Mouse (Mus musculus): Measurements from ENCODE around the gene Mgat4e. TPM values are rescaled to one million over a fixed set of nuclear protein-coding genes. Genes with fewer than 3 reads are reported as not detected.

Gene Mgat4e
- polyA plus RNA-seq, 1 experiment = not detected

- Histone ChIP-seq H3K4me3 (ENCODE audit: insufficient read depth, poor library complexity, severe bottlenecking) (peak within 1 kb of the TSS; percentile 76), H3K27me3 (ENCODE audit: control insufficient read depth, insufficient read depth, insufficient read length) (no peaks in the 10 kb centered on the region), H3K79me3 (ENCODE audit: low read depth) (peaks cover 23% of the 10 kb centered on the region), H3K79me2 (ENCODE audit: control insufficient read depth, insufficient read depth) (peaks cover 48% of the 10 kb centered on the region), H3K36me3 (ENCODE audit: control insufficient read depth, insufficient read depth) (peaks cover 19% of the 10 kb centered on the region), H3ac (ENCODE audit: control insufficient read depth, insufficient read length, low read depth) (peak within 1 kb of the TSS; percentile 95)
- TF ChIP-seq MYOG (IDR thresholded peaks at IDR 0.05; ENCODE audit: control insufficient read depth, extremely low read depth, insufficient read length) (no peak), USF1 (IDR thresholded peaks at IDR 0.05; ENCODE audit: low read depth) (no peak), MAX (IDR thresholded peaks at IDR 0.05) (peak; percentile 45), CTCF (IDR thresholded peaks at IDR 0.05; ENCODE audit: control insufficient read depth, insufficient read depth, insufficient read length) (no peak), FOSL1 (IDR thresholded peaks at IDR 0.05; ENCODE audit: insufficient read depth, low read length, poor library complexity, severe bottlenecking) (no peak)
Measured at GRCm38 (mm10) chr1:134494428-134495215, 54.9 kb downstream of the Mgat4e start, which contains the start of gene Rabif. Gene Rabif, plus strand, starts transcription at chr1:134494648.

DNA sequence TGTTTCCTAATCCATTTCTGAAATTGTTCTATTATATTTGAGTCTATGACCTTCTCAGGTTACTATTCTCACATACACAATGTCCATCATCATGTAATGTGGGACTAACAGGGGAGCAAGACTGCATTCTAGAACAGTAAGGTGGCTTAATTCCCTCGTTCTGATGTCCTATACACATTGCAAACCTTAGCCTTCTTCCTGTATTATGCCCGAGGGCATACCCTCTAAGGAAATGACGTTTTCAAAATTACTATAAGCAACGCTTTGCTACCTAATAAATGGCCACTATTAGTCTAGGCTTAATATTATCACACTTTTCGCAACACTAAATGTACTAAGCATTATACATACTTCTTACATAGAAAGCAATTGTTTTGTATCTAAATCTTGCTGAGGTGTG, 55.5 kb downstream of the Mgat4e start:
- peak overlapping the region; percentile 76 for H3K4me3 ChIP-seq (ENCODE audit: insufficient read depth, poor library complexity, severe bottlenecking)
- TF ChIP-seq CEBPB (IDR thresholded peaks at IDR 0.05; ENCODE audit: low read depth) = no peak
- no peak for TF ChIP-seq CTCF (IDR thresholded peaks at IDR 0.05; ENCODE audit: control insufficient read depth, insufficient read depth, insufficient read length)
- no peak for TF ChIP-seq MAX (IDR thresholded peaks at IDR 0.05)
- TF ChIP-seq USF1 (IDR thresholded peaks at IDR 0.05; ENCODE audit: low read depth) = no peak
- TF ChIP-seq MYOD1 (IDR thresholded peaks at IDR 0.05; ENCODE audit: control insufficient read depth, insufficient read length, low read depth) = no peak
- no peak for TF ChIP-seq FOSL1 (IDR thresholded peaks at IDR 0.05; ENCODE audit: insufficient read depth, low read length, poor library complexity, severe bottlenecking)
- no peak for TF ChIP-seq MYOG (IDR thresholded peaks at IDR 0.05; ENCODE audit: control insufficient read depth, extremely low read depth, insufficient read length)
- peaks cover 23% of the 10 kb centered on the region for H3K79me3 ChIP-seq (ENCODE audit: low read depth)
- no peak overlapping the region for H3ac ChIP-seq (ENCODE audit: control insufficient read depth, insufficient read length, low read depth)
- H3K79me2 ChIP-seq (ENCODE audit: control insufficient read depth, insufficient read depth) = peaks cover 42% of the 10 kb centered on the region
- no peaks in the 10 kb centered on the region for H3K27me3 ChIP-seq (ENCODE audit: control insufficient read depth, insufficient read depth, insufficient read length)
- H3K36me3 ChIP-seq (ENCODE audit: control insufficient read depth, insufficient read depth) = peaks cover 25% of the 10 kb centered on the region

GRCm38 (mm10) chr1:134493496-134493895, 56.0 kb downstream of the Mgat4e start:
- Histone ChIP-seq H3K79me2 (ENCODE audit: control insufficient read depth, insufficient read depth) (peaks cover 37% of the 10 kb centered on the region), H3K36me3 (ENCODE audit: control insufficient read depth, insufficient read depth) (peaks cover 30% of the 10 kb centered on the region), H3K27me3 (ENCODE audit: control insufficient read depth, insufficient read depth, insufficient read length) (no peaks in the 10 kb centered on the region), H3ac (ENCODE audit: control insufficient read depth, insufficient read length, low read depth) (no peak overlapping the region), H3K79me3 (ENCODE audit: low read depth) (peaks cover 23% of the 10 kb centered on the region), H3K4me3 (ENCODE audit: insufficient read depth, poor library complexity, severe bottlenecking) (no peak overlapping the region)
- TF ChIP-seq MYOG (IDR thresholded peaks at IDR 0.05; ENCODE audit: control insufficient read depth, extremely low read depth, insufficient read length) (no peak), MYOD1 (IDR thresholded peaks at IDR 0.05; ENCODE audit: control insufficient read depth, insufficient read length, low read depth) (no peak), FOSL1 (IDR thresholded peaks at IDR 0.05; ENCODE audit: insufficient read depth, low read length, poor library complexity, severe bottlenecking) (no peak), MAX (IDR thresholded peaks at IDR 0.05) (no peak), CTCF (IDR thresholded peaks at IDR 0.05; ENCODE audit: control insufficient read depth, insufficient read depth, insufficient read length) (no peak), USF1 (IDR thresholded peaks at IDR 0.05; ENCODE audit: low read depth) (no peak), CEBPB (IDR thresholded peaks at IDR 0.05; ENCODE audit: low read depth) (no peak)

GRCm38 (mm10) chr1:134492276-134492675, 57.2 kb downstream of the Mgat4e start:
- Histone ChIP-seq H3ac (ENCODE audit: control insufficient read depth, insufficient read length, low read depth) (no peak overlapping the region), H3K27me3 (ENCODE audit: control insufficient read depth, insufficient read depth, insufficient read length) (no peaks in the 10 kb centered on the region), H3K4me3 (ENCODE audit: insufficient read depth, poor library complexity, severe bottlenecking) (no peak overlapping the region), H3K36me3 (ENCODE audit: control insufficient read depth, insufficient read depth) (peaks cover 39% of the 10 kb centered on the region), H3K79me3 (ENCODE audit: low read depth) (peaks cover 18% of the 10 kb centered on the region), H3K79me2 (ENCODE audit: control insufficient read depth, insufficient read depth) (peaks cover 25% of the 10 kb centered on the region)
- TF ChIP-seq MYOD1 (IDR thresholded peaks at IDR 0.05; ENCODE audit: control insufficient read depth, insufficient read length, low read depth) = no peak
- no peak for TF ChIP-seq FOSL1 (IDR thresholded peaks at IDR 0.05; ENCODE audit: insufficient read depth, low read length, poor library complexity, severe bottlenecking)
- TF ChIP-seq CTCF (IDR thresholded peaks at IDR 0.05; ENCODE audit: control insufficient read depth, insufficient read depth, insufficient read length) = no peak
- TF ChIP-seq USF1 (IDR thresholded peaks at IDR 0.05; ENCODE audit: low read depth) = no peak
- no peak for TF ChIP-seq MYOG (IDR thresholded peaks at IDR 0.05; ENCODE audit: control insufficient read depth, extremely low read depth, insufficient read length)
- no peak for TF ChIP-seq CEBPB (IDR thresholded peaks at IDR 0.05; ENCODE audit: low read depth)
- no peak for TF ChIP-seq MAX (IDR thresholded peaks at IDR 0.05)

Other genes starting within 250 kb of the Mgat4e start
- 0.35 TPM for gene Ppfia4, start 216.8 kb downstream of the Mgat4e start, polyA plus RNA-seq (2012; fragmentation: generic; extraction: Trizol)
- 85.2 TPM for gene Tmem183a, start 187.7 kb downstream of the Mgat4e start, polyA plus RNA-seq (2012; fragmentation: generic; extraction: Trizol)
- gene 4933406M09Rik, start 163.7 kb downstream of the Mgat4e start, polyA plus RNA-seq (2012; fragmentation: generic; extraction: Trizol) = not detected
- gene Cyb5r1, start 144.1 kb downstream of the Mgat4e start, polyA plus RNA-seq (2012; fragmentation: generic; extraction: Trizol) = 68.4 TPM
- 65.7 TPM for gene Adipor1, start 134.3 kb downstream of the Mgat4e start, polyA plus RNA-seq (2012; fragmentation: generic; extraction: Trizol)
- 6.5 TPM for gene Klhl12, start 94.2 kb downstream of the Mgat4e start, polyA plus RNA-seq (2012; fragmentation: generic; extraction: Trizol)
- gene Rabif, start 55.0 kb downstream of the Mgat4e start, polyA plus RNA-seq (2012; fragmentation: generic; extraction: Trizol) = 15.6 TPM
- 3.4 TPM for gene Kdm5b, start 10.5 kb upstream of the Mgat4e start, polyA plus RNA-seq (2012; fragmentation: generic; extraction: Trizol)
- 0.15 TPM for gene Syt2, start 97.0 kb upstream of the Mgat4e start, polyA plus RNA-seq (2012; fragmentation: generic; extraction: Trizol)